8 mouse cellular contexts compared by ENCODE assay signal in genomic region chr11:88400235-88400634, GRCm38 (mm10).
A peak's percentile ranks its signal among the peaks of the same experiment; 100 is the strongest.
DNase-seq lines count a peak whose midpoint lies in the region; ATAC-seq and TF ChIP-seq lines count a peak whose summit lies in the region.

No protein-coding gene starts in this region.

- H3K4me2 ChIP-seq in heart, embryonic 13.5 days = no peak overlapping the region
- H3K4me2 ChIP-seq in hindbrain, embryonic 15.5 days = no peak overlapping the region

- ATAC-seq in heart, embryonic 13.5 days (ENCODE audit: extremely low read depth, insufficient number of reproducible peaks, low FRiP score, low TSS enrichment) = no peak
- ATAC-seq in hindbrain, embryonic 15.5 days (ENCODE audit: low FRiP score, low read depth) = 0 out of 2 replicates have a peak, but pooled peaks have one; percentile 5

- H3K9ac ChIP-seq in heart, embryonic 13.5 days = 0 out of 2 replicates have a peak overlapping the region, but pooled peaks have one; percentile 5
- H3K9ac ChIP-seq in hindbrain, embryonic 15.5 days = no peak overlapping the region

- H3K36me3 ChIP-seq in heart, embryonic 13.5 days = peaks cover 3% of the 10 kb centered on the region; the same call in 1 of the 2 replicates
- no peaks in the 10 kb centered on the region for H3K36me3 ChIP-seq in hindbrain, embryonic 15.5 days

- WGBS in heart, embryonic 13.5 days = 86% methylated on average over 6 of the region's 6 CpGs
- 76% methylated on average over 6 of the region's 6 CpGs for WGBS in hindbrain, embryonic 15.5 days

- no peak overlapping the region for H3K4me3 ChIP-seq in heart, embryonic 13.5 days
- no peak overlapping the region for H3K4me3 ChIP-seq in hindbrain, embryonic 15.5 days
- no peak overlapping the region for H3K4me3 ChIP-seq in gastrocnemius, adult 2 months

- 0 out of 2 replicates have a peak overlapping the region, but pooled peaks have one; percentile 97 for H3K27ac ChIP-seq in heart, embryonic 13.5 days (replicated peaks)
- peak overlapping the region; percentile 87 for H3K27ac ChIP-seq in hindbrain, embryonic 15.5 days (replicated peaks)
- no peak overlapping the region; the same call in 1 of the 2 replicates for H3K27ac ChIP-seq in gastrocnemius, adult 2 months

- no peaks in the 10 kb centered on the region for H3K9me3 ChIP-seq in heart, embryonic 13.5 days
- H3K9me3 ChIP-seq in hindbrain, embryonic 15.5 days = no peaks in the 10 kb centered on the region

- no peaks in the 10 kb centered on the region for H3K27me3 ChIP-seq in heart, embryonic 13.5 days (replicated peaks)
- no peaks in the 10 kb centered on the region for H3K27me3 ChIP-seq in hindbrain, embryonic 15.5 days

- peaks cover 74% of the 10 kb centered on the region for H3K4me1 ChIP-seq in heart, embryonic 13.5 days
- peaks cover 69% of the 10 kb centered on the region for H3K4me1 ChIP-seq in hindbrain, embryonic 15.5 days (replicated peaks)

- no peak for TF ChIP-seq CTCF in gastrocnemius, adult 2 months (IDR thresholded peaks at IDR 0.05)

- no peak for DNase-seq in heart, adult 8-10 months (ENCODE audit: low spot score)
- peak; percentile 91 for DNase-seq in 3T3-L1 (ENCODE audit: low read depth, low spot score)
- peak; percentile 50 to 68 for DNase-seq in adrenal gland, postnatal 36 days
- no peak for DNase-seq in right cerebral cortex, postnatal 25 days
- DNase-seq in embryo, embryonic 11 days = no peak
- no peak for DNase-seq in gastrocnemius, adult 2 months

- intact Hi-C loops in gastrocnemius, adult 2 months (cut with DNase I) = no loop called here

Comparison
In these comparisons a context has a peak if more than half of its experiments do, and no peak if none do; other contexts are left out.
1. DNase-seq: peak in 3T3-L1 (single experiment) and adrenal gland, postnatal 36 days (2 of 2); none in heart, adult 8-10 months (single experiment), right cerebral cortex, postnatal 25 days (single experiment), embryo, embryonic 11 days (single experiment) and gastrocnemius, adult 2 months (single experiment).